Mouse (Mus musculus) heart, postnatal 25 days (tissue): ENCODE results near the gene Irak2. TPM values are rescaled to one million over a fixed set of nuclear protein-coding genes. Genes with fewer than 3 reads are reported as not detected.

Experiments used
- DNase-seq: peaks from one replicate; pipeline ENCODE4 v3.0.0; 2022; ENCODE audit warnings: low spot score
- intact Hi-C: fragments of 180-260 bp; cut with DNase I; formaldehyde crosslinking; loops from one replicate; pipeline ENCODE4 v1.15.1; 2025
- microRNA-seq: library from miRNA; unstranded; fragments of <30 nt; microRNA quantifications from one replicate; pipeline ENCODE4 v1.2.0, GENCODE M21; 2022
- total RNA-seq, 2 experiments: library from RNA; stranded (reverse); gene quantifications; 2 replicates each; pipeline ENCODE4 v1.2.3; 2021

Irak2 gene
- total RNA-seq, 2 experiments from 2014 or later: 9.7 to 10.6 TPM

- DNase-seq: peak; percentile 59
- intact Hi-C loops: no loop called here
Observed at GRCm38 (mm10) chr6:113740236-113741217, 102.3 kb downstream of the Irak2 start, which contains the start of gene Sec13. Gene Sec13 (minus strand): TSS chr6:113740743.

- no peak for DNase-seq
- intact Hi-C loops: no loop called here
Observed at GRCm38 (mm10) chr6:113741425-113741824, 103.2 kb downstream of the Irak2 start.

- intact Hi-C loops: no loop called here
- no peak for DNase-seq
Observed at GRCm38 (mm10) chr6:113742321-113742720, 104.1 kb downstream of the Irak2 start.

GRCm38 (mm10) chr6:113743111-113743510 lies 104.8 kb downstream of the Irak2 start:
- no peak for DNase-seq
- intact Hi-C loops: no loop called here

Small RNA genes lying within 50 kb of the gene (microRNA-seq; reads per million reads assigned to microRNA genes)
- 1.1 reads per million for gene Mir7042

Other genes with a start within 250 kb of the Irak2 start
- gene Ttll3, start 249.2 kb upstream of the Irak2 start, total RNA-seq: 1 to 10 TPM; 1.0 to 1.4 TPM
- gene Rpusd3, start 219.1 kb upstream of the Irak2 start, total RNA-seq: 10 to 100 TPM; 10.3 to 11.5 TPM
- gene Cidec, start 202.7 kb upstream of the Irak2 start, total RNA-seq: 1 to 10 TPM; 5.6 to 9.0 TPM
- 10 to 100 TPM; 22.2 TPM for gene Jagn1, start 195.9 kb upstream of the Irak2 start, total RNA-seq
- gene Il17re, start 180.0 kb upstream of the Irak2 start, total RNA-seq: 1 to 10 TPM in 1 of 2 experiments, under 1 TPM in 1; 0.78 to 1.1 TPM
- gene Il17rc, start 167.0 kb upstream of the Irak2 start, total RNA-seq: 10 to 100 TPM in 1 of 2 experiments, 1 to 10 TPM in 1; 8.2 to 10.0 TPM
- gene Creld1, start 155.2 kb upstream of the Irak2 start, total RNA-seq: 10 to 100 TPM; 52.2 to 55.6 TPM
- gene Prrt3, start 136.5 kb upstream of the Irak2 start, total RNA-seq: not detected
- gene Emc3, start 106.8 kb upstream of the Irak2 start, total RNA-seq: 10 to 100 TPM; 57.4 to 60.9 TPM
- gene Fancd2, start 106.8 kb upstream of the Irak2 start, total RNA-seq: under 1 TPM; 0.26 to 0.53 TPM
- not detected for gene Fancd2os, start 37.8 kb upstream of the Irak2 start, total RNA-seq
- gene Brk1, start 33.7 kb upstream of the Irak2 start, total RNA-seq: 10 to 100 TPM; 70.0 to 70.9 TPM
- gene Vhl, start 14.5 kb upstream of the Irak2 start, total RNA-seq: 10 to 100 TPM; 10.7 to 11.7 TPM
- 10 to 100 TPM; 55.3 to 57.1 TPM for gene Tatdn2, start 58.6 kb downstream of the Irak2 start, total RNA-seq
- gene Ghrl, start 81.4 kb downstream of the Irak2 start, total RNA-seq: not detected
- 10 to 100 TPM; 68.0 to 75.5 TPM for gene Sec13, start 102.3 kb downstream of the Irak2 start, total RNA-seq